Mouse (Mus musculus): Measurements from ENCODE around the gene Methig1.
"Not testable (repeated sequence)": the region's sequence is repeated elsewhere in the genome, so short reads cannot be mapped to it uniquely, and the experiment has no call there.

DNA sequence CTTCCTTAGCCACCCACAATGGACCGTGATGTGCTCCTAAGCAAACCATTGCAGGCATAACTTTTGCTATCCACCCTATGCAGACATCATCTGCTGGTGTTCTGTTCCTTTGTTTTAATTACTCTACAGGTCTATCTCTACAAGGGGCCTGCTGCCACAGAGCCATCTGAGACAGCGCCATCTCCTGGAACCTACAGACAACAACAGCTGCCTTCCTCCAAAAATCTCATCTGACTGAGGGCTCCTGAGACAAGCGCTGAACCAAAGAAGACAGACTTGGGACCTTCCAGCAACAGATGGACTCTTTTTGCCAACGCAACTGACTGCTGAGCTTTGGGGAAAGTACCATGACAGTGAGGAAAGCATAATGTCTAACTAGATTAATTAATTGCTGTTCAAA is 24.9 kb upstream of the Methig1 start:
- TF ChIP-seq MAFK (IDR thresholded peaks at IDR 0.05; ENCODE audit: insufficient read depth, low read depth, low read length); ZNF384 (IDR thresholded peaks at IDR 0.05; ENCODE audit: low read depth, low read length); ZC3H11A (IDR thresholded peaks at IDR 0.05; ENCODE audit: borderline replicate concordance, low read depth, low read length): not testable (repeated sequence)

Data from ES-E14 (cell line).